Mouse (Mus musculus) lung, postnatal 0 days (tissue): ENCODE measurements around the gene Agbl4. TPM values are rescaled to one million over a fixed set of nuclear protein-coding genes. Genes with fewer than 3 reads are reported as not detected.
A peak's percentile ranks its signal among the peaks of the same experiment; 100 is the strongest.

Experiments used
- ATAC-seq: fragments of 200-750 bp; cut with Nextera tagmentation; 2 replicates; pipeline ENCODE4 v1.8.0; 2017; ENCODE audit warnings: moderate library complexity
- DNase-seq: peaks from one replicate; pipeline ENCODE4 v3.0.0-alpha.2; 2016; ENCODE audit warnings: low spot score
- H3K27ac ChIP-seq: fragments of 300-500 bp; sonication (generic); 2 replicates; pipeline ENCODE4 v1.5.1; 2014; ENCODE audit warnings: antibody characterized with exemption, mild to moderate bottlenecking, low read length, mixed read lengths
- H3K27me3 ChIP-seq: fragments of 300-500 bp; sonication (generic); replicated peaks from 2 replicates; pipeline ENCODE4 v1.6.1; 2014; ENCODE audit warnings: low read length, mixed read lengths; ENCODE audit not compliant: insufficient read depth
- H3K36me3 ChIP-seq: fragments of 300-500 bp; sonication (generic); 2 replicates; pipeline ENCODE4 v1.6.1; 2014; ENCODE audit warnings: low read length, mixed read lengths; ENCODE audit not compliant: insufficient read depth
- H3K4me1 ChIP-seq: fragments of 300-500 bp; sonication (generic); 2 replicates; pipeline ENCODE4 v1.6.1; 2014; ENCODE audit warnings: antibody characterized with exemption, low read depth, low read length, mixed read lengths; ENCODE audit not compliant: insufficient read depth
- H3K4me2 ChIP-seq: fragments of 300-500 bp; sonication (generic); replicated peaks from 2 replicates; pipeline ENCODE4 v1.6.1; 2014; ENCODE audit warnings: low read depth, mild to moderate bottlenecking, low read length, moderate library complexity, mixed read lengths
- H3K4me3 ChIP-seq: fragments of 300-500 bp; sonication (generic); 2 replicates; pipeline ENCODE4 v1.5.1; 2014; ENCODE audit warnings: low read depth, low read length
- H3K9ac ChIP-seq: fragments of 300-500 bp; sonication (generic); replicated peaks from 2 replicates; pipeline ENCODE4 v1.6.1; 2014; ENCODE audit warnings: low read depth, mild to moderate bottlenecking
- H3K9me3 ChIP-seq: fragments of 300-500 bp; sonication (generic); 2 replicates; pipeline ENCODE4 v1.6.1; 2016; ENCODE audit warnings: low read length, mixed read lengths
- CTCF ChIP-seq: IDR thresholded peaks from 2 replicates; pipeline ENCODE4 v1.5.1; 2016; ENCODE audit warnings: antibody characterized with exemption, mild to moderate bottlenecking
- EP300 ChIP-seq: IDR thresholded peaks from 2 replicates; pipeline ENCODE4 v1.6.1; 2016; ENCODE audit warnings: antibody characterized with exemption, mild to moderate bottlenecking, control low read depth
- WGBS: fragments of 180-500 bp; shearing (Covaris S2); extraction: QIAGEN DNeasy Blood & Tissue Kit; methylation state at CpG from one replicate; pipeline ENCODE4 v1.1.7; 2014; 5-methylcytosine and 5-hydroxymethylcytosine counted together
- polyA plus RNA-seq: library from polyadenylated mRNA; unstranded; fragments of >200 nt; fragmentation: Nextera tagmentation; extraction: Ambion mirVana; gene quantifications from 2 replicates; pipeline ENCODE4 v1.2.1, GENCODE M21; 2015

The Agbl4 gene
- polyA plus RNA-seq, 1 experiment from 2014 or later, result 0.50 TPM

- no peak overlapping the region for H3K9ac ChIP-seq
- H3K27ac ChIP-seq, result no peak overlapping the region
- no peak for TF ChIP-seq CTCF
- TF ChIP-seq EP300, result no peak
- H3K27me3 ChIP-seq, result no peaks in the 10 kb centered on the region
- WGBS, result 38% methylated on average over 5 of the region's 5 CpGs
- no peaks in the 10 kb centered on the region; the same call in 1 of the 2 replicates for H3K9me3 ChIP-seq
- no peaks in the 10 kb centered on the region for H3K36me3 ChIP-seq
- DNase-seq, result peak; percentile 18
- H3K4me2 ChIP-seq, result no peak overlapping the region
- no peak for ATAC-seq
- no peak overlapping the region for H3K4me3 ChIP-seq
- H3K4me1 ChIP-seq, result no peaks in the 10 kb centered on the region
Measured at GRCm38 (mm10) chr4:111307633-111308032, 910.2 kb downstream of the Agbl4 start.

GRCm38 (mm10) chr4:111308572-111309288 lies 911.3 kb downstream of the Agbl4 start:
- no peak for TF ChIP-seq EP300
- TF ChIP-seq CTCF, result peak; percentile 44; the same call in 1 of the 2 replicates
- no peaks in the 10 kb centered on the region; the same call in 1 of the 2 replicates for H3K9me3 ChIP-seq
- DNase-seq (no peak), ATAC-seq (no peak)
- no peak overlapping the region for H3K27ac ChIP-seq
- H3K27me3 ChIP-seq, result no peaks in the 10 kb centered on the region
- no peaks in the 10 kb centered on the region for H3K4me1 ChIP-seq
- no peaks in the 10 kb centered on the region for H3K36me3 ChIP-seq
- no peak overlapping the region for H3K4me2 ChIP-seq
- H3K9ac ChIP-seq, result no peak overlapping the region
- no peak overlapping the region for H3K4me3 ChIP-seq
- WGBS, result 78% methylated on average over 3 of the region's 3 CpGs

- no peak overlapping the region for H3K27ac ChIP-seq
- no peak overlapping the region for H3K9ac ChIP-seq
- TF ChIP-seq CTCF (no peak), EP300 (no peak)
- no peaks in the 10 kb centered on the region for H3K36me3 ChIP-seq
- no peak overlapping the region for H3K4me3 ChIP-seq
- no peak overlapping the region for H3K4me2 ChIP-seq
- no peaks in the 10 kb centered on the region for H3K27me3 ChIP-seq
- ATAC-seq, result no peak
- H3K4me1 ChIP-seq, result no peaks in the 10 kb centered on the region
- peak; percentile 26 for DNase-seq
- WGBS, result 69% methylated on average over 11 of the region's 11 CpGs
- H3K9me3 ChIP-seq, result no peaks in the 10 kb centered on the region
Measured at GRCm38 (mm10) chr4:111327094-111327493, 929.6 kb downstream of the Agbl4 start.

GRCm38 (mm10) chr4:111327760-111328373 lies 930.4 kb downstream of the Agbl4 start:
- Histone ChIP-seq H3K27me3 (no peaks in the 10 kb centered on the region), H3K36me3 (no peaks in the 10 kb centered on the region), H3K9ac (no peak overlapping the region), H3K9me3 (no peaks in the 10 kb centered on the region), H3K4me2 (no peak overlapping the region), H3K4me3 (no peak overlapping the region), H3K27ac (no peak overlapping the region), H3K4me1 (no peaks in the 10 kb centered on the region)
- 47% methylated on average over 11 of the region's 11 CpGs for WGBS
- TF ChIP-seq EP300, result no peak
- TF ChIP-seq CTCF, result peak; percentile 81
- peak; percentile 75 for DNase-seq
- ATAC-seq, result no peak

GRCm38 (mm10) chr4:111329501-111329900 lies 932.0 kb downstream of the Agbl4 start:
- Histone ChIP-seq H3K9me3 (no peaks in the 10 kb centered on the region), H3K27me3 (no peaks in the 10 kb centered on the region), H3K36me3 (no peaks in the 10 kb centered on the region), H3K9ac (no peak overlapping the region), H3K4me1 (no peaks in the 10 kb centered on the region), H3K27ac (no peak overlapping the region), H3K4me2 (no peak overlapping the region), H3K4me3 (no peak overlapping the region)
- ATAC-seq, result no peak
- DNase-seq, result peak; percentile 50
- 75% methylated on average over 4 of the region's 4 CpGs for WGBS
- TF ChIP-seq EP300 (no peak), CTCF (no peak)

- no peak for TF ChIP-seq EP300
- no peak for TF ChIP-seq CTCF
- Histone ChIP-seq H3K4me3 (no peak overlapping the region), H3K4me1 (no peaks in the 10 kb centered on the region), H3K9ac (no peak overlapping the region), H3K36me3 (no peaks in the 10 kb centered on the region), H3K27ac (no peak overlapping the region), H3K4me2 (no peak overlapping the region), H3K9me3 (no peaks in the 10 kb centered on the region), H3K27me3 (no peaks in the 10 kb centered on the region)
- WGBS, result 62% methylated on average over 4 of the region's 4 CpGs
- no peak for ATAC-seq
- DNase-seq, result no peak
Measured at GRCm38 (mm10) chr4:111332864-111333263, 935.4 kb downstream of the Agbl4 start.
